Mouse (Mus musculus) retina, postnatal 7 days (tissue): ENCODE measurements around the gene Glb1l2.

Source experiments
- DNase-seq: peaks from one replicate; pipeline ENCODE4 v3.0.0-alpha.2; 2012; ENCODE audit warnings: low read depth, low spot score

Gene Glb1l2

DNA sequence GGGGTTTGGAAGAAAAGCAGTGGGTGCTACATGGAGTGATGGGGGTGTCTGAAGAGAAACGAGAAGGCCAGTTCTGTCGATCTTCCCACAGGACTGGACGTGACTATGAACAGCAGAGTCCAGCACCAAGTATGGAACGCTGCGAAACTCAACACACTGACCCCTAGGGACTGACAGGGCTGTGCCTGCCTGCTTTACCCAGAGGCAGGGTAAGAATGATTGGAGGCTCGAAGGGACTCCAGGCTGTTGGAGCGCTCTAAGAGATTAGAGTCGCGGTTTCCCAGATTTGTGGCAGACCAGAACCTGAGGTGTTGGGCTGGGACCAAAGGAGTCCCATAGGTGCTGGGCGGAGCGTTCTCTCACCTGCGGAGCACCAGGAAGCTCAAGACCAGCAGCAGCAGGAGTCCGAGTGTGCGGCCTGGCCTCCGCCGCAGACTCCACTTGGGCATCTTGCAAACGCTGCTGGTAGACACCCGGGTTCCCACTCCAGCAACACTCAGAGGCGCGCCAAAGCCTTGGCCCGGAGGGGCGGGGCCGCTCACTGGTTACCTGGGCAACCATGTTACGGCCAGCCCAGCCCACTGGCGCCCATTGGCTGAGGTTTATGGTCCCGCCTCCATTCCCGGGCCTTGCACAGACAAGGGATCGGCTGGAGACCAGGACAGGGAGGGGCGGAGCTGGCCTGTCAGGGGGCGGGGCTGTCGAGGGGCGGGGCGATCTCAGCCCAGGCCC lies at the start of gene Glb1l2:
TSS of gene Glb1l2 (minus strand) at position 534 of the 732 bp plus-strand sequence.
- DNase-seq, result peak; percentile 87

GRCm38 (mm10) chr9:26831089-26831488 lies 24.8 kb upstream of the Glb1l2 start:
- DNase-seq, result no peak

DNA sequence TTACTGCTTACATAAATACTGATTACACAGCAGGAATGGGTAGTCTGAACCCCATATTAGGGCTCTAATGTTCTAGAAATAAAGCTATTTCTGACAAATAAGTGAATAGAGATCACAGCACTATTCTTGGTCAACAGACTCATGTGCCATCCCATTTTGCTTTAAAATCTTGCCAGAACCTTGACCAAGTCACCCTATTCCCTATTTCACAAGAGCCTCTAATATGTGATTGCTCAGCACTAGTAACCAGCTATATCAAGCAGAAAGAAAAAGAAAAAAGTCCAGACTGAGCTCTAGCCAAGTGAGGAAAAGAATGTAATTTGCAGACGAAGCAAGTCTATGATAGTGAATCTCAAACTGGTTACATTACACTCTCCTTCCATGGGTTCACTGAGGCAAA lies 13.7 kb upstream of the Glb1l2 start:
- no peak for DNase-seq

- DNase-seq, result no peak
Measured at GRCm38 (mm10) chr9:26808735-26809134, 2.5 kb upstream of the Glb1l2 start.

DNA sequence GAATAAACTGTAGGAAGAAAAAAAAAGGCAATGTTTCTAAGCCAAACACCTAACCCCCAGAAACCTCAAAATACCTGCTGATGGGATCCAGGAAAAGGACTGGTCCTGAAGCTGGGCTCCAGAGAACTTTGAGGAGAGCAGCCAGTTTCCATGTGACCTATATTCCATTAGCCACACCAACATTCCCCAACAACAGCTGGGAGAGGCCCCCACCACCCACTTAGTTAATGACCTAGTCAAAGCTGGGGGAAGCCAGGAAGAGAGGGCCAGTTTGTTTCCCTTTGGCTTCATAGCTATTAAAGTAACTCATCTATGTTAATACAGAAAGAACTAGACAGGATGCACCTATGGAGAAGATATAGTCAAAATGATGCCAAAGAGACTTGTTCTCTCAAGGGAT lies 1.9 kb downstream of the Glb1l2 start:
- no peak for DNase-seq

DNA sequence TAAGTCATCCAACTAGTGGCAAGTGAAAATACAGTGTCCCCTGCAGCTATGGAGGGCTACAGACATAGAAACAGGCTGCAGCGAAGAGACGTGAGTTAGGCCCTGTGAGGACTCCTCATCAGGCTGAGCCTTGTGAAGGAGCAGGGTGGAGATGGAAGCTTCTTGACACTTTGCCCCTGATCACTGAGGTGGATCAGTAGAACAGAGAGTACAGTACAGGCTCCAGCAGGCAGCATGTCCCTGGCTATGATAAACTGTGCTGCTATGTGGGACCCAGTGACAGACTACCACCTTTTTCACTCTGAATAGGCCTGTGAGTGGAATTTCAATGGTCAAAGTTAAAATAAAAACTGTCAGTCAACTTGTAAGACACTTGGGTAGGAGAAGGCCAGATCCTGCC lies 5.9 kb downstream of the Glb1l2 start:
- DNase-seq, result no peak

- no peak for DNase-seq
Measured at GRCm38 (mm10) chr9:26798731-26799130, 7.5 kb downstream of the Glb1l2 start.

GRCm38 (mm10) chr9:26798205-26798604 lies 8.1 kb downstream of the Glb1l2 start:
- no peak for DNase-seq

DNA sequence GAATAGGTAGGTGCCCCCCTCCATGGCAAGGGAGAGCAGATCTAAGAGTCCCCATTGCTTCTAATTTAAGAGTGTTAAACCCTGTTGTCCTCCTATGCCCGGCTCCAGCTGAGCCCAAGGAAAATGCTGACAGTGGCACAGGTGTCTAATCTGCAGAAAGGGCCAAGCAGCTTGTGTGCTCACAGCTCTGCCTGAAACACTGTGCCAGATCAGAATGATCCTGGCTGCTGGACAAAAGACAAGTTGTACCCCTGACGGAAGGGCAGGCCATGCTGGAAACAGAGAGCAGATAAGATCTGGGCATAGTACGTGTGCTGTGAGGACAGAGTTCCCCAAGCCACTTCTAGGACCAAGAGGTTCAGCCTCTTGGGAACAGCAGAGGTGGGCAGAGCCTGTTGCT lies 13.4 kb downstream of the Glb1l2 start:
- DNase-seq, result no peak

DNA sequence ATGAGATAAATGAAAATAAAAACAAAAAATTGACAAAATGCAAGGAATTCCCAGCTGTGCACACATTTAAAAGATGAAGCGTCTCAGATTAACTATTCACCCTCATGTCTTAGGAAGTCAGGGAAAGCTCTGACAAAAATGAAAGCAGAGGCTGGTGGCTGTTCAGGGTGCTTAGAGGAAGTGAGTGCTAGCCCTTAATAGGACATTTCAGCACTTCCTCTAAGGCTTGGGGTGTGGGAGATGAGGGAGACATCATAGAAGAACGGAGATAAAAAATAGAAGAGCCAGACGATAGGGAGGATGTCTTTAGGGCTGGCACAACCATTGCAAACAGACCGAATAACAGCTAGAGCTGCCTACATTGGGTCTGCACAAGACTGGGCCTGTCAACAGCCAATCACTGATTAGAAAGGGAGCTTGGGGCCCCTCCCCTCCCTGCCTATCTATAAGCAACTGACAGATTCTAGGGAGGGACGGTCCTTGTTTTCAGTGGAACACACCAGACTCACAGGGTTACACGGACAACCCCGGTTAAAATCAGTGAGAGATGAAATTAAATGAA lies 22.8 kb downstream of the Glb1l2 start:
- no peak for DNase-seq

DNA sequence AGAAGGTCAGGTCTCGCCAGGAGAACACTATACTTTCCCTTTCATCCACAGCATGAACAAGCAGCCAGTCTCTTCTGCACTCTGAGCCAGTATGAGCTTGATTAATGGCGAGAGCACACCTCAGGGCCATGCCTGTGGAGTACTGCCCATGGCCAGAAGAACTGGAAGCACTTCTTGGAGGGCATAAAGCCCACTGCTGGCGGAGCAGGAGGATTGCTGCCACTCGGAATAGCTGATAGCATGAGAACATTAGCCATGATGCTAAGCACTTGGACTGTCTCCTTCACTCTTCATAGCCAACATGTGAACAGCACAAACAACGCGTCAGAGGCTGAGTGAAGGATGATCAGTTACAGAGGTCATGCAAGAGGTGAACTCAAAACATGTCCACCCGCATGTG lies 27.8 kb downstream of the Glb1l2 start:
- no peak for DNase-seq

DNA sequence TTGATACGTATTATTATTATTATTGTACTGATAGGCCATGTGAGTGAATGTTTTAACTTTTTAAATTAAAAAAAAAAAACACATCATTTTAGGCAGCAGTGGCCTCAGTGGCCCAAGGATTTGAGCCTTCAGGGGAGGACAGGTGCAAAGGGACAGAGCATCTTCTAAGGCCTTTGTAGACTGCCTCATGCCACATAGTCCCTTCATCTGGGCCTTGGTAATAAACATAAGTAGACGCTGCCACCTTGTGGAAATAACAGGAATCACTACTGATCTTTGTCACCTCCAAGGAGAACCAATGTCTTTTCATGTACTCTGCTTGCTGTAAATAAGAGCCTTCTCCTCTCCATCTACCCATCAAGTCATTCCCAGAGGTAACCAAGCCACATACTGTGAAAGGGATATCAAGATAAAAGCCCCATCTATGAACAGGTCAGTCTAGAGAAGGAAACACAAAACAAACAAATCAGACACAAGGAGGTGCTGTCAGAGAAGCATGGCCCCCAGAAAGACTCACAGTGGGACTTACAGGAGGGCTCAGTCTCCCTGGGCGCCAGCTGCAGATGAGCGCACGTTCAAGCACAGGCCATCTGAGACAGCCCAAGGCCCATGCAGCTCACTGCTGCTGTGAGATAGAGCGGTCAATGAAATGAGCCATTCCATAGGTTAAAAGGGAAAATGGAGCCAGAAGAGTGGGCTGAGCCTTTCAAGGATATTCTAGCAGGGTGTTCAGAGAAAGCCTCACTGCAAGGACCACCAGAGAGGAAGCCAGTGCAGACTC lies 30.0 kb downstream of the Glb1l2 start:
- DNase-seq, result peak; percentile 53

- DNase-seq, result no peak
Measured at GRCm38 (mm10) chr9:26775700-26776099, 30.6 kb downstream of the Glb1l2 start.

DNA sequence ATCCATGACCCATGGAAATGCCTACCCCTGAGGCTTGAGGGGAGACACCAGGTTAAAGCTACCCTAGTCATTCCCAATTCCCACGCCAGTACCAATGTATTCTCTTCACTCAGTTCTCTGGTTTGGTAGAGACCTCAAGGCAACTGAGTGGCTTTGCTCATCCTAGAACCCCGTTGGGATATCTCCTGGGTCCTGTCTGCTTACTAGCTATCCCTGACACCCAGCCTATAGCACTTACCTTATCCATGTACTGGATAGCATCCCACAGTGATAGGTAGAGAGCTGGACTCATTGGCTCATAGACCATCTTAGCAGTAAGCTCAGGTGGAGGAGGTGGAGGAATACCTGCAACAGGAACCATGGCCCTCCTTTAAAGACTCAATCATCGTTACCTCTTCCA lies 38.1 kb downstream of the Glb1l2 start:
- no peak for DNase-seq

GRCm38 (mm10) chr9:26762477-26762876 lies 43.8 kb downstream of the Glb1l2 start:
- no peak for DNase-seq

DNA sequence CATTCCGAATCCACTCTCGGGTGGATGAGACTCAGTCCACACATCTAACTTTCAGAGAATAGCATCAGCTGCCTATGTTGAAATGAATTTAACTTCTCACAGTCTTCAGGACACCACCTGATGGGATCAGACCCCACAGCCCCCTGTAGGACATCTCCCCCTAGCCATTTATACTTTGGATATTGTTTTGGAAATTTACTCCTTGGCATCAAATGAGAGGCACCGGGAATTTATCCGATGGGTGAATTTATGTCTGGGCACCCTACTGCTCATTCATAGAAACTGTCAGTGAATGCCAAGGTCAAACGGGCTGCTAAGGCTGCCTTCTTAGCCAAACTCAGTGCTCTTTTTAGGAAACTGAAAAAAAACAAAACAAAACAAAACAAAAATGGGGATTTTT lies 45.7 kb downstream of the Glb1l2 start:
- DNase-seq, result no peak

GRCm38 (mm10) chr9:26760081-26760480 lies 46.2 kb downstream of the Glb1l2 start:
- DNase-seq, result peak; percentile 32

DNA sequence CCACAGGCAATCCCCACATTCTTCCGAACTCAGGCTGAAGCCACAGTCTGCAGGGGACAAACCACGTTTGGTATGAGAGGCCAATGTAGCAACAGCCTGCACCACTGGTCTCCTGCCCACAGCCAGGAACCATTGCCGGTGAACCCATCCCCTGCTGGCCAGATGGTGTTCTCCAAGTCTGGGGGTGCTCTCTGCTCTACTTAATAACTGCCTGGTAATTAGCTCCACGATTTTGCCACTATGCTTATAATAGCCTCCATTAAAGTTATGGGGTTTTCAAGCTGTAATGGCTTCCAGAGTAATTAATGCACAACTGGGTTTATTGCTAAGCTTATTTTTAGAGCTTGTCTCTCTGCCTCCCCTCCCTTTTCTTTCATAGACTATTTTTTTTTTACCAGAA lies 57.4 kb downstream of the Glb1l2 start:
- no peak for DNase-seq

DNA sequence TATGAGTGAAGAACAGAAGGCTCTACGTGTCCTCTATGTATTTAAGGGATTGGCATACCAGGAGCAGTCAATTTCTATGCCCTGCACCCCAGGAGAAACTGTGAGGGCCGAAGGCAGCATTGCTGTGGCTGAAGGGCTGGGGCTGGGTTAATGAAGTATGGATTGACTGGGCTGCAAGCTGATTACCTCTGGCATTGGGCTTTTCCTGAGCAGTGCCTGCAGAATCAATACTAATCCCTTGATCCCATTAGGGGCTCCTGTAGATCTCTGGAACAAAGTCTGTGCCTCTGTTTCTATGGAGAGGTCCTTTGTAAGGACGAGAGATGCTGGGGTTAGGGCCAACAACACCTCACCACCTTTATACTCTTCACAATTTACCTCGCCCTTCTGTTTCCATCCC lies 59.1 kb downstream of the Glb1l2 start:
- no peak for DNase-seq

DNA sequence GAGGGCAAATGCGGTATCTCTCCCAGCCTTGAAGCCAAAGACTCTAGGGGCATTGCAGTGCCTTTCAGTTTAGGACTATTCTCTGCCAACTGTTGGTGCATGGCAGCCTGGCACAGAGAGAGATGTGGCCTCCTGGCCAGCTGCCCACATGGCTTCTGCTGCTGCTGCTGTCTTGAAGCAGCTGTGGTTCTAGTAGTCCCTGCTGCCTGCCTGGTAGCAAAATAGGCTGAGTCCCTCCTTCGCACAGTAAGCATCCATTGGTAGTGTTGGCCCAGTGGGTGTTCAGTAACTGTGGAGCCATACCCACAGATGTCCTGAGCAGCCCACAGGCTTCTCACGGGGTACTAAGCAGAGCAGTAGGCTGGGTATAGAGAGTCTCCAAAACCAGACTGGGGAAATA lies 63.5 kb downstream of the Glb1l2 start:
- DNase-seq, result no peak

DNA sequence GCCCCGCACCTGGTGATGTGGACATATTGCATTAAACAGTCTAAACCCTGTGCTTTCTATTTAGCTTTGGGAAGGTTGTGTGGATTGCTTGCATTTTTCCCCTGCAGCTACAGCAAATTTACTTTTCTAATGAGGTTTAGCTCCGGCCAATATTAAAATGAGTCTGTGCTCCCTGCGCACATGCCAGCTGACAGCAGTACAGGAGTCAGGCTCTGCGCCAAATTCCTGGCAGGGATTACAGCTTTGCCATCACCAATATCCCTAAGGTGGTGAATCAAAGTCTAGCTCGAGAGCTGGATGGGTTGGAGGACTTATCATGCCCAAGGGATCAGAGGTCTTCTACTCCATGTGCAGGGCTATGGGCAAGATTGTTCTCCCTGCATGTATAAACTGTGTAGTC lies 69.2 kb downstream of the Glb1l2 start:
- no peak for DNase-seq

- DNase-seq, result no peak
Measured at GRCm38 (mm10) chr9:26733986-26734385, 72.3 kb downstream of the Glb1l2 start.
